Mouse (Mus musculus) megakaryocyte, adult 5-6 weeks (primary cell): ENCODE results near the gene Elp1. TPM values are rescaled to one million over a fixed set of nuclear protein-coding genes. Genes with fewer than 3 reads are reported as not detected.

Source experiments
- ATAC-seq: 2 replicates; pipeline ENCODE4 v1.8.0; 2016; ENCODE audit warnings: mild to moderate bottlenecking, inconsistent platforms; ENCODE audit not compliant: poor library complexity, severe bottlenecking
- total RNA-seq, 2 experiments: library from RNA; stranded (forward) in 1 of 2; stranded (reverse) in 1 of 2; fragments of 153-499, 151-499 nt in 1 of 2; fragments of 221-1000, 200-1000 nt in 1 of 2; gene quantifications; 2 replicates each; pipeline versions ENCODE4 v1.2.3 to v1.2.4; 2015 to 2017

The Elp1 gene
- total RNA-seq, 2 experiments from 2014 or later = 33.0 to 34.6 TPM

DNA sequence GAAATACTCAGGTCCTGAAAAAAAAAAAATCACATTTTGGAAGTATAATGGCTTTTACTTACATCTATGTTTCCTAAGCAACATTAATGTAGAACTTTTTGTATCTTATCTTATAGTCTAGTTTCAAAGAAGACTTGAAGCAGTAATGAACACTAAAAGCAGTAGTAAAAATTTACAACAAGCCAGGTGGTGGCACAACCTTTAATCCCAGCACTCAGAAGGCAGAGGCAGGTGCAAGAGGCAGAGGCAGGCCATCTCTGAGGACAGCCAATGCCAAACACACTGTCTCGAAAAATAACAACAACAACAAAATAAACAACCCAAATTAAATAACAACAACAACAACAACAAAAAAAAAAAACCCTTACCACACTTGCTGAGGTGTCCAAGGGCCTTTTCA, 31.1 kb downstream of the Elp1 start:
- ATAC-seq = no peak

DNA sequence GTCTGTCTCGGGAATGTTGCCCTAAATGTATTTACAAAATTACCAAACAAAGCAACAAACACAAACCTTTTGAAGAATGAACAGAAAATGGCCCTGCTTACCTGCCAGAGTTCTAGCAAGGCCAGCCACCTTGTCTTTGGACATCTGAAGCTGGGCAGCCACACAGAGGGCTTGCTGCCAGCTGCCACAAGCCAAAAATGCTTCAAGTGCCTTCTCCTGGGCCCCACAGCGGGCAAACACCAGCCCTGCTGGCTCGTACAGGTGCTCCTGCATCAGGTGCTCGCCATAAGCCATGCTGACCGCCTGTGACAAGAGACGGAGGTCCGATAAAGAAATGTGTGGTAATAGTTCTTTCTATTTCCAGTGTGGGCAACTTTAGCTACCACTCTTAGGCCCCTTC, 33.2 kb downstream of the Elp1 start:
- ATAC-seq = no peak

- peak; percentile 40; the same call in 1 of the 2 replicates for ATAC-seq
Measured at GRCm38 (mm10) chr4:56767861-56768284, 34.3 kb downstream of the Elp1 start.

DNA sequence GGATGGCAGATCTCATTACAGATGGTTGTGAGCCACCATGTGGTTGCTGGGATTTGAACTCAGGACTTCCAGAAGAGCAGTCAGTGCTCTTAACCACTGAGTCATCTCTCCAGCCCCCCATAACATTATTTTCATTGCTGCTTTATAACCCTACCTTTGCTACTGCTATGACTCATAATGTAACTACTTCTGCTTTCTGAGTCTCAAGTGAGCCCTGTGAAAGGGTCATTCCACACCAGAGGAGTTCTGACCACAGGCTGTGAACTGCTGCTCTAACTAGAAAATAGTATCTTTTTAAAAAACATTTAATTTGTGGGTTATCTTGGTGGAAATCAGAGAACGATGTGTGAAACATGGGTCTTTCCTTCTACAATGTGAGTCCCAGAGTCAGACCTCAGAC, 44.4 kb downstream of the Elp1 start:
- peak; percentile 64 for ATAC-seq

DNA sequence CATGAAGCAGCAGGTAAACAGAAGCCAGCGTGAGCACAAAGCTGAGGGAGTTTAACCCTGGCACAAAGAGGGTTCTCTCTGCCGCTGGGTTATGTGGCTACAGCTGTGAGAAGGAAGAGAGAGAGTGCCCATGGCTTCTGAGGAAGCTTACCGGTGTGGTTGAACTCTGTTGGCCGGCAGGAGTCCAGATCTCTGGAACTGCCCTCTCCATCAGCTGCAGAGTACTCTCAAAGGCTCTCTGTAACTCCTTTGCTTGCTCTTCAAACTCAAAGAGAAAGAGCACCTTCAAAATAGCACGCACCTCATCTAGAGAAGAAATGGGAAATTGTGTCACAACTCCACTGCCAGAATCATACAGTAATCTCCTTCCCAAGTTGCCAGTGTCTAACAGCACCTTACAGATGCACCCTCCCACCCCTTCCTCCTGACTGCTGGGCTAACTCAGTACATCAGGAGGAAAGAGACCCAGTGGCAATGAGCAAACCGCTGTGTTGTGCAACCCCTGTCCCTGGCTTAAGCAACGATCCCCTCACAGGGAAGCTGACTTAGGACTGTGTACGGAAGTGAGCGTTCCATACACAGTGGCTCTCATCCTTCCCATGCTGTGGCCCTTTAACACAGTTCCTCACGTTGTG, 45.0 kb downstream of the Elp1 start:
- ATAC-seq = peak; percentile 88

- ATAC-seq = no peak
Measured at GRCm38 (mm10) chr4:56756021-56756420, 46.1 kb downstream of the Elp1 start.

DNA sequence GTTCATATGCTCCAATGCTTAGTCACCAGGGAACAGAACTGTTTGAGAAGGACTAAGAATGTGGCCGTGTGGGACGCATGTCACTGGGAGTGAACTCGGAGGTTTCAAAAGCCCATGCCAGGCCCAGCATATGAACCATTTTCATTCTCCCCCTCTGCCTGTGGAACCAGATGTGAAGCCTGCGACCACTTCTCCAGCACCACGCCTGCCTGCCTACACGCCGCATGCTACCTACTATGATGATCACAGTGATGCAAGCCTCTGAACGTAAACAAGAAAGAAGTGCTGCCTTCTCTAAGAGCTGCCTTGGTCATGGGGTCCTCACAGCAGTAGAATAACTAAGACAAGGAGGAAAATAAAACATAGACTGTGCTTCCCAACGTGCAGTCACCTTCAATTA, 54.7 kb downstream of the Elp1 start:
- ATAC-seq = no peak

DNA sequence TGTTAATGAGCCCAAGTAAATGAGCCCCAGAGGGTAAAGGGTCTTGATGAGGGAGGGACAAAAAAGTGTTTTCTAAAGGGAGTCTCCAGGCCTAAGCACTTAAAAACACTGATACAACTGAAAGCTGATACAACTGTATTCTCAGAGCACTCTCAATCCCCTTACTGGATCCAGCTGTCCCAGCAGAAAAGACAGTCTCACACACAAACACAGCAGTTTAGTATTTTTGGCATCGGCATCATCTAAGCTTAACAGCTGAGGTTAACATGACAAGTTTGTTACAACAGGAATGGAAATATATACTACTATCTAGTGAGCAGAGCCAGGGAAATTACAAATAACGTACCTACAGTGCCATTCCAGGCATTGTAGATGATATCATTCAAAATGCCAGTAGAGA, 55.8 kb downstream of the Elp1 start:
- no peak for ATAC-seq

DNA sequence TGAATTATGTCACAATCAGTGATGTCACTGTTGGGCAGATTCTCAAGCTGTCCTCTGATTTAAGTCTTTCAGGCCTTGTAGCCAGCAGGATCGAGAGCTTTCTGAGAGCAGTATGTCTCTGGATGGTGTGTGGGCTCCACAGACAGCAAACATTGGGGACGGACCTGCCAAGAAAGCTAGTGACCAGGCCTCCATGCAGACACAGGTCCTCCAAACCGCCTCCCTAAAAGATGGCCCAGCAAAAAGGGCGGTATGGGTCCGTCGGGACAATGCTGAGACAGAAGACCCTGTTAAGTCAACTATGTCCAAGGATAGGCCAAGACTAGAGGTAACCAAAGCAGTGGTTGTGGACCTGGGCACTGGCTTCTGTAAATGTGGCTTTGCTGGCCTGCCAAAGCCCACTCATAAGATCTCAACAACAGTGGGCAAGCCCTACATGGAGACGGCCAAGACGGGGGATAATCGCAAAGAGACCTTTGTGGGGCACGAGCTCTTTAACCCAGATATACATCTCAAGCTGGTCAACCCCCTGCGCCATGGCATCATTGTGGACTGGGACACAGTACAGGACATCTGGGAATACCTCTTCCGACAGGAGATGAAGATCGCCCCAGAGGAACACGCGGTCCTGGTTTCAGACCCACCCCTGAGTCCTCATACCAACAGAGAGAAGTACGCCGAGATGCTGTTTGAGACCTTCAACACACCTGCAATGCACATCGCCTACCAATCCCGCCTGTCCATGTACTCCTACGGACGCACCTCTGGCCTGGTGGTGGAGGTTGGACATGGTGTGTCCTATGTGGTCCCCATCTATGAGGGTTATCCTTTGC, 58.6 kb downstream of the Elp1 start, which contains the start of gene Actl7a:
Actl7a (plus strand) TSS at position 51 of the 833 bp plus-strand sequence.
- no peak for ATAC-seq

GRCm38 (mm10) chr4:56742698-56743097, 59.4 kb downstream of the Elp1 start:
- no peak for ATAC-seq

DNA sequence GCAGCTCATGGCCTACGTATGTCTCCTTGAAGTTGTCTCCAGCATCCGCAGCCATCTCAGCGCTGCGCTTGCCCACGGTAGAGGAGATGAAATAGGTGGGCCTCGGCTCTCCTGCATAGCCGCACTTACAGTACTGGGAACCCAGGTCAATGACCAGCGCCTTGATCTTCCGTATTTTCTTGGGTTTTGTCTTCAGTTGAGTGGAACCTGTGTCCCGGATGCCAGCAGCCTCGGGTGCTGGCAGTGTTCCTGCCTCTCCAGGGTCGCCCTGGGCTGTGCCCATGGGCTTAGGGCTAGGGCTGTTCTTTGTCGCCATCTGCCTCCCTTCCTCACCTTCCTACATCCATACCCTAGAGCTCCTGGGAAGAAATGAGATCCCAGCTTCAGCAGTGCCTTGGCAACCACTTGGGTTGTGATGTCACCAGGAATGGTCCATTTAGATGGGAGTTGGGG, 61.1 kb downstream of the Elp1 start, which contains the start of gene Actl7b:
Actl7b (minus strand) TSS at position 403 of the 453 bp plus-strand sequence.
- no peak for ATAC-seq

DNA sequence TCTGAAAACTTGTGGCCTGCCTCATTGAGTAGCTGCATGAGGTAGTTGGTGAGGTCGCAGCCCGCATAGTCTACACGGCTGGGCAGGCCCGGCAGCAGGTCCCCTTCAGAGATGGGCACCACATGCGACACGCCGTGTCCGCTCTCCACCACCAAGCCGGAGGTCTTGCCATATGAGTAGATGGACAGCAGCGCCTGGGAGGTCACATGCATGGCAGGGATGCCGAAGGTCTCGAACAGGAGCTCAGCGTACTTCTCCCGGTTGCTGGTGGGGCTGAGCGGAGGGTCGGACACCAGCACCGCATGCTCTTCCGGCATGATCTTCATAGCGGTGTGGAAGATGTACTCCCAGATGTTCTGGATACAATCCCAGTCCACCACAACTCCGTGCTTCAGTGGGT, 61.5 kb downstream of the Elp1 start:
- no peak for ATAC-seq

DNA sequence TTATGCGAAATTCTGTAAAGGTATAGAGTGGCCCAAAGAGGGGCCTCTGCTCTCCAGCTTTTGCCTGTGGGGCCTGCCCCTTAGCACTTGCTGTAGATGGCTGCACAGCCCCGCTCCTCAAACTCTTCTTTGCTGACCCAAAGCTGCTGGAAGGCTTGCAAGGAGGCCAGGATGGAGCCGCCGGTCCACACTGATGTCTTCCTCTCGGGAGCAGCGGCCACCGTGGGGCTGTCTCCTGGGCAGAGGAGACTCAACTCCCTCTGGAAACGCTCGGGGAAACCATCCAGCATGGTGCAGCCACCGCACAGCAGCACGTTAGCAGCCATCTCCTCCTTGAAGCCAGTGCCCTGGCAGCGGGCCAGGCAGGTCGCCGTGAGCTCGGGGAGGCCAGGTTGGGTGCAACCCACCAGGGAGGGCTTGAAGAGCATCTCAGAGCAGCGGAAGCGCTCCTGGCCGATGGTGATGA, 62.1 kb downstream of the Elp1 start, which contains the start of gene Gm26657:
Gm26657 (plus strand) TSS at position 51 of the 466 bp plus-strand sequence.
- no peak for ATAC-seq

DNA sequence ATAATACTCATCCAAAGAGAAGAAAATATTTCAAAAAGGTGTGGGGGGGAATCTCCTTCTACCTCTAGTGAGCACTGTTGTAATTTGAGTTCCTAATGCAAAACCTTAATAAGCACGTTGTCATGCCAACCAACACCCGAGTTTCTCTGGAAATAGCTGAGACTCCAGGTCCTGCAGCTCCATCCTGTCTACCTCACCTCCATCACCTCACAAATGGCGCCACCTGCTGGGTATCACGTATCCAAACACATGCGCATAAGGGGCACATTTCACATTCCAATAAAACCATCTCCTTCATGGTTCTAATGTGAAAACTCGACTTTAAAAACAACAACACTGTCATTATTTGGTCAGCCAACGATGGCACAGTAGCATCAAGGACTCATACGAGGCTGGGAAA, 76.3 kb downstream of the Elp1 start:
- no peak for ATAC-seq

- ATAC-seq = no peak
Measured at GRCm38 (mm10) chr4:56723237-56723636, 78.9 kb downstream of the Elp1 start.

GRCm38 (mm10) chr4:56722346-56722745, 79.8 kb downstream of the Elp1 start:
- ATAC-seq = no peak

- peak; percentile 54 for ATAC-seq
Measured at GRCm38 (mm10) chr4:56721469-56721868, 80.7 kb downstream of the Elp1 start.

- no peak for ATAC-seq
Measured at GRCm38 (mm10) chr4:56720403-56720802, 81.7 kb downstream of the Elp1 start.

DNA sequence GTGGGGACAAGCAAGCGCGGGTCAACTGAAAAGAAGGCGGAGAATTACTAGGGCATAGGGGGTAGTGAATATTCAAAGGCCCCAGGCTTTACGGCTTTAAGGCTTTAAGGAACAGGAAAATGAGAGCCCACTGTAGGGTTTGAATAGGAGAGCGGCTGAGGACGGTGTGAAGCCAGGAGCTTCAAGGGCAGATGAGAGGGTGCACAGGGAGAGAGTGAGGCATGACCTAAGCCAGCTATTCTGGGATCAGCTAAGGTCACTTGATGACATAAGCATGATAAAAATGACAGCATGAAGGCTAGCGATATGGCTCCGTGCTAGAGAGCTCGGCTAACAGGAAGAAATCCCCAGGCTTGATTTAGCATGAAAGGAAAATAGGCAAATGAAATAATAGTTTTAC, 82.7 kb downstream of the Elp1 start:
- ATAC-seq = no peak

DNA sequence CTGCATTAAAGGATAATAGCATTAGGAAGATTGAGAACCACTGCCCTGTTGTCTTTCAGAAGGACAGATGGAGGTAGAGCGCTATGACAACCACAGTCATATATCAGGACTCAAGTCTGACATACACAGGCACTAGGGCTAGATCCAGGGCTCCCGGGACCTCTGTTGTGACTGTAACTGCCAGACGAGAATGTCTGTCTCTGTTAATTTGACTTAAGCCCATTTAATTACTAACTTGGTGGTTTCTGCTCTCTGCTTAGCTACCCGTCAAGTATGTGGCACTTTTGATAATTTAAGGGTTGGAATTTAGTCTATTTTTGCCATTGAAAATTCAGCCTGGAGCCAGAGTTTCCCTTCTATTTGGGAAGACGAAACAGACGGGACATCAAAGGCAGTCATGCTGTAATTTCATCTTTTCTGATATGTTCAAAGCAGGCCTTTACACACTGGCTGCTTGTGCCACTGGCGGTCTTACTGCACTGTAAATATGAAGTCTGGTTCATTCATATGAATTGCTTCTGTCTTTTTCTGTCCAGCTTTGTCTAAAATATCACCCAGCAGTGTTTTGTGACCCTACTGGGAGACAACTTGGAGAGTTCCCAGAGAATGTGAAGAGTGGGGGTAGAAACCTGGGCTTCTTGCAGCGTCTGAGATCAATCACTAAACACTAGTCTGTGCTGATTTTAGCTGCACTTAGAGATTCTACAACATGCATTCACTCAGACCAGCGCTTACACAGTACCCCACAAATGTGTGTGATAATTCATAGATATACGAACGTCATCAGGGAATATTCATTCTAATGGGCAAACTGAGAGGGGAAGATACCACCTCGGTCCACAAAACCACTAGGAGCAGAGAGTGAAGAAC, 83.3 kb downstream of the Elp1 start:
- ATAC-seq = no peak

- ATAC-seq = no peak
Measured at GRCm38 (mm10) chr4:56717932-56718331, 84.2 kb downstream of the Elp1 start.
